Mouse (Mus musculus): ENCODE results near the gene Fut1.

DNA sequence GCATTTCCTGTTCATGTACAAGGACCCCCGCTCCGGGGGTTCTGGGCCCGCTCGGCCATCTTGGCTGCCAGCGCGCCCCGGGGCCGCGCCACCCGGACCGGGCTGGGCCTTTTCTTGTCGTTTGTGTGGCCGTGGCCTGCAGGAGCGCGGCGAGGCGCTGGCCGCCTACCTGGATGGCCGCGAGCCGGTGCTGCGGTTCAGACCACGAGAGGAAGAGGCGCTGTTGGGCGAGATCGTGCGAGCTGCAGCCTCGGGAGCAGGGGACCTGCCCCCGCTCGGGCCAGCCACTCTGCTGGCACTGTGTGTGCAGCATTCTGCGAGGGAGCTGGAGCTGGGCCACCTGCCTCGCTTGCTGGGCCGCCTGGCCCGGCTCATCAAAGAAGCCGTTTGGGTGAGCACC, 15.4 kb downstream of the Fut1 start:
- no peak for TF ChIP-seq POLR2A (IDR thresholded peaks at IDR 0.05; ENCODE audit: borderline replicate concordance, control insufficient read depth, low read depth, low read length)
- TF ChIP-seq CTCF (IDR thresholded peaks at IDR 0.05; ENCODE audit: control insufficient read depth, insufficient read depth, low read length), result no peak

All from bone marrow, adult 2 months (tissue).